Mouse (Mus musculus) Muller cell, postnatal 12 days (primary cell): ENCODE results near the gene Camk2g.

Source experiments
- DNase-seq: peaks from one replicate; pipeline ENCODE4 v3.0.0-alpha.2; 2015; ENCODE audit errors: inconsistent ontology term

Camk2g gene

DNA sequence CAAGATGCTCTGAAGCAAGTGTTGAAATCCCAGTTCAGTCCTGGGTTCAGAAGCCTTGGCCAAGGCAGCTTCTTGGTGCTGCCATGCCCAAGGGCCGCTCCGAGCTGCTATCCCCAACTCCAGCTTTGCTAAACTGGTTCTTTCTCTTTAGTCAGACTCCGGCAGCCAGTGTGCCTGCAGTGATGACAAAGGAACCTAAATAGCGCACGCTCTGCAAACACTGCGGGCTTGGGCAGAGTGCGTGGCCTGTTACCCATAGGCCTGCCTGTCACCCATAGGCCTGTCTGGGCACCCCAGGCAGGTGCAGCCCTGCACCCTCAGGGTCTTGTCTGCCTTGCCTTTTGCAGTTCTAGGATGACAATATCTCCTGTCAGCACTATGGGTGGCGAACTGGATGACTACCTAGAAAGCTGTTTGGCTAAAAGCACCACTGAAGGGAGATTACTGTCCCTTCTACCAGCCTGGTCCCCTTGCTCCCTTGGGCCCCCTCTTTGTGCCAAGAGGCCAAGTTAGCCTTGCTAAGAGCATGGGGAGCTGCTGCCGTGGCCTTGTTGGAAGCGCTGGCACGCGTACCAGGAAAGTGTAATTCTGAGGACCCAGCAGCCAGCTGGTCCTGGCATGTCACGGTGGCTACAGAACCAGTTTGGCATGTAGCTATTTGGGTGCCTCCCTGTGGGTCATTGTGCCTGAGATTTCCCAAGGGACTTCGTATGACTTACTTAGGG, 12.4 kb upstream of the Camk2g start:
- DNase-seq, result peak; percentile 73

GRCm38 (mm10) chr14:20804964-20805672, 11.2 kb upstream of the Camk2g start:
- peak; percentile 100 for DNase-seq

GRCm38 (mm10) chr14:20804481-20804880, 10.6 kb upstream of the Camk2g start:
- peak; percentile 37 for DNase-seq

DNA sequence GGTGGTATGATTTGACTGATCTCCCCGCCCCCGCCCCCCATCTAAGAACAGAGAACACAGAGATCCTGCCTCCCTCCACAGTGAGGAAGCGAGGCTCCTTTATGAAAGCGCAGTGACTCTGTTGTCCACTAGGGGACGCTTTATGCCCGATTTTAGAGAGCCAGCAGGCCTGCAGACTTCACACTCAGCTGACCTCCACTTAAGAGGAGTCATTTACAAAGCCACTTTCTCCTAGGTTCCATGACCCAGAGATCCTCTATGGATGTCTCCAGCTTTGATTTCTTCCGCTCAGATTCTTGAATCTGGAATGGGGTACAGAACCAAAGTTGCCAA, 9.7 kb upstream of the Camk2g start:
- peak; percentile 77 for DNase-seq

GRCm38 (mm10) chr14:20802926-20803605, 9.2 kb upstream of the Camk2g start:
- DNase-seq, result no peak

GRCm38 (mm10) chr14:20798761-20799160, 4.9 kb upstream of the Camk2g start:
- DNase-seq, result peak; percentile 81

- DNase-seq, result no peak
These were observed 4.4 kb upstream of the Camk2g start for GRCm38 (mm10) chr14:20798300-20798699.

DNA sequence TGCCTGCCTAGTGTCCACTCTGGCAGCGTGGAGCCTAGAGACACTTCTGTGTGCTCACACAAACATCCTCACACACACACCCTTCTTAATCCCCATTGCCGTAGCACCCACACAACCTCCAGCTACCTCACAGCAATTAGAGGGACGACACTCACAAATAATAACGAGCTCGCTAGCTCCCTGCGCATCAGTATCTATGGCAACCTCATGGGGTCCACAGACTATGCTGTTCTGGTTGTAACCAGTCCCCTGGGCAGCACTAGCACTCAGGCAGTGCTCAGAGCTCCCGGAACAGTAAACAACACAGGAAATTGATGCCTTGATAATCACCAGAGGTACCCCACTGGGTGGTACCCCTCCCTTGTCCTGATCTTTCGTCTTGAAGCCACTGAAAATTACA, 2.8 kb upstream of the Camk2g start:
- DNase-seq, result no peak

- no peak for DNase-seq
These were observed 2.3 kb upstream of the Camk2g start for GRCm38 (mm10) chr14:20796170-20796569.

DNA sequence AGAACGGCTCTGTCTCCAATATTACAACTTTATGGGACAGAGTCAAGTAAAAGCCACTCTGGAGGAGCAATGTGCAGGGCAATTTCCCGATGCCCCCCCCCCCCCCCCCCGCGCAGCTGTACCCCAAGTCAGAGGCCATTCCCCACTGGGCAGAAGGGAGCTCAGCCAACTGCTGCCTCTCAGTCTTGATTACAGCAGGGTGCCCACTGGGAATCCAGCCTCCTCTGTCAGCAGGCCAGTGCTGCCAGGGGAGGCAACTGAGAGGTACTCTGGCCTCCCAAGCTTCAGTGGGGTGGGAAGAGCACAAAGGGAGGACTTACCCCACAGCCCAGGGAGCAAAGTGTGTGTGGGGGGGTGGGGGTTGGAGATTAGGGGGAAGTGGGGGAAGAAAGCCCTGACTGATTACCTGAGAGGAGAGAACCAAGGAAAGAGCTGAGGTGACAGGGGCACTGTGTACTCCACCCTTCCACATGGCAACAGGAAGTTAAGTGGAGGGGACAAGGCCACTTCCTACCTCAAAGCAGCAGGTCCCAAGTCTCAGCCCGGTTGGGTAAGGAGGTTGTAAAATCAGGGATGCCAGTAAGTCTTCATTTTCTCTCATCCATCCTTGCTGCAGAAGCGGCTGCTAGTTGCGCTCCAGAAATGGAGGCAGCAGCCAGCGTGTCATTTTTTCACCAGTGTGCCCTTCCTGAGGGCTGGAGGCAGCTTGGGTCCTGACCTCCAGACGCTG, 1.7 kb upstream of the Camk2g start:
- no peak for DNase-seq

DNA sequence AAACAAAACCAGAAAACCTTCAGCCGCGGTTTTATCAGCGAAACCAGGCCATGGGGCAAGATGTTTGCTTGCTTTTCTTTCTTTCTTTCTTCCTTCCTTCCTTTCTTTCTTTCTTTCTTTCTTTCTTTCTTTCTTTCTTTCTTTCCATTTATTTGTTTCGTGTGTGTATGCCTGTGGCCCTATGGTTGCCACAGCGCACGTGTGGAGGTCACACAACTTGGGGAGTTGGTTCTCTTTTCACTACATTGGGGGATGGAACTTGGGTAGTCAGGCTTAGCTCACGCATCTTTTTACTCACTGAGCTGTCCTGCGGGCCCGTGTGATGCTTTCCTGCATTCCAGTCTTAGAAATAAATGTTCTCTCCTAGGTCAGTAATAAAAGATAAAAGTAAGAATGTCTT, 701 bp upstream of the Camk2g start:
- no peak for DNase-seq

DNA sequence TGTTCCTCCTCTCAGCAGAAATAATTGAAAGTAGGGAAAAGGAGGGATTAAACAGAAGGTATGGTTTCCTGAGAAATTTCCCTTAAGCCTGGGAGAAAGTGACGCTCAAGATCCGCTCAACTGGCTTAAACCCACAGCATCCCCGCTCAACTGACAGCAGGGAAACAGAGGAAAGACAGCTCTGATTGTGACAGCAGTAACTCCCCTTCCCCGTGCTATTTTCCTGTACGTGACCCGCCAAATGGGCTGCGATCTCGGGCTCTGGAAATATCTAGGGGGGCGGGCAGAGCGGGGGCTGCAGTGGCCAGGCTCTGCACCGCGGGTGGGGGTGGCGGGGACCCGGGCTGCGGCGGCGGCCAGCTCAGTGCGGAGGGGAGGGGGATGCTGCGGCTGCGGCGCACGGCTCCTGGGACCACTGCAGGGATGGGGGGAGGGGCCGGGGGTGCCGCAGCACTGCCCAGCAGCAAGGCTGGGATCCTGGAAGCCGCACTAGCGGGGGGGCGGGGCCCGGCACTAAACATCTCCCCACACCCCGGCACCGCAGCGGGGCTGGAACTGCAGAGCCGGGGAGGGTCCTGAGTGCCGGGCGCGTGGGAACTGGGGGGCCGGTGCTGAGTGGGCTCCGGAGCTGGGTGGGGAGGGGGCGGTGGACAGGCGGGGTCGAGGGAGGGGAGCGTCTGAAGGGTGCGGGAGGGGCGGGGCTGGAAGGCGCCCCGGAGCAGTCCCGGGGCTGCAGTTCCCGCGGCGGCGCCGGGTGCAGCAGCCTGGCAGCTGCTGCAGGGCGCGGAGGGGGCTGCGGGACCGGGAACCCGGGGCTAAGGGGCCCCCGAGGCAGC, 748 bp downstream of the Camk2g start:
- DNase-seq, result peak; percentile 42

GRCm38 (mm10) chr14:20792243-20792921, 1.5 kb downstream of the Camk2g start:
- DNase-seq, result no peak

GRCm38 (mm10) chr14:20791511-20792242, 2.2 kb downstream of the Camk2g start:
- DNase-seq, result no peak

GRCm38 (mm10) chr14:20790996-20791395, 2.9 kb downstream of the Camk2g start:
- DNase-seq, result no peak

DNA sequence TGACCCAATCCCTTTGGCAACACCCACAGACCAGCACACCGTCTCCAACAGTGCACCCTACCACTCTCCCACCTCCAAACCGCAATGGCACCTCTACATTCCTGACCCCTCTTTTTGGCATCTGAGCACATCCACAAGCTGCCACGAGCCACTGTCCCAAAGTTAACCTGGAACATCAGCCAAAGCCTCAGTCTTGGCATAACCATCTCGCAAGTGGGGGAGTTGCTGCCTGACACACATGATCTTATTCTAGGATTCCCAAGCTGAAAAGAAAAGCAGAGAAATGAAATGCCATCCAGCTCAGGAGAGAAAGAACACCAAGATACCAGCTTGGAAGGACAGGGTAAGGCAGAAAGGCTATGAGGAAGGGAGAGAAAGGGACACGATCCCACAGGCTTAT, 3.4 kb downstream of the Camk2g start:
- no peak for DNase-seq

GRCm38 (mm10) chr14:20789593-20789992, 4.3 kb downstream of the Camk2g start:
- no peak for DNase-seq

DNA sequence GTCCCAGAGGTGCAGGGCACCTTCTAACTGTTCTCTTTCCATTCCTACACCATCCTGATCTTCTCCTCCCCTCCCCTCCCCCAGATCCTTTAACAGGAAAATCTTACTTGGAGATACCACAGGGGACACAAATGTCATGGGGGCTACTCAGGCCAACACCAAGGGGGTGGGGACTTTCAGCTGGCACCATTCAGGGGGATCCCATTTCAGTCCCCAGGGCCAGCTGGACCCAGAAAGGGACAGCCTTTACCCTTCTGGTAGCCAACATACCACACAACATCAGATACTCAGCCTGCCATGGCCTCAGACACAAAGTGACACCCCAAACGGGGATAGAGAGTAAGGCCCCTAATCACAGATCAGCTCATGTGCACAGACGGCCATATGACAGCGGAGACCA, 5.7 kb downstream of the Camk2g start:
- no peak for DNase-seq

DNA sequence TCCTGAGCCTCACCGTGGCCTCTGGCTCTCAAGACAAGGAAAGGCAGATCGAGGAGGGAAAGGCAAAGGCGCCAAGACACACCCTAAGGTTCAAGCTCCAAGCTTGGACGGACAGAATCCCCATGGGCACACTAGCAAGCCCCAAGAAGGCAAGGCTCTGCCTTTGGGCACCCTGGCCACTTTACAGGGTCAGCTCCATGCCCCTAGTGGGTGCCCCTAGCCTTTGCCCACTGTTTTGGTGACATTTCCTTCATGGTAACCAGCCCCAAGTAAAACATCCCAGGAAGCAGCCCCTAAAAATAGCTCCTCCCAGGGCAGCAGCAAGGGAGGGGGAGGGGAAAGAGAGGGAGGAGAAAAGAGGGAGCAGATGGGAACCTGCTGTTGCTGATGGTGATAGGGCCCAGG, 7.3 kb downstream of the Camk2g start:
- DNase-seq, result no peak

GRCm38 (mm10) chr14:20786020-20786419, 7.9 kb downstream of the Camk2g start:
- no peak for DNase-seq
